Mouse (Mus musculus) left cerebral cortex, postnatal 4 days (tissue): Measurements from ENCODE around the gene Atp2b4. TPM values are rescaled to one million over a fixed set of nuclear protein-coding genes. Genes with fewer than 3 reads are reported as not detected.

Source experiments
- DNase-seq: peaks from one replicate; pipeline ENCODE4 v3.0.0-alpha.2; 2022
- intact Hi-C: fragments of 180-260 bp; cut with DNase I; formaldehyde crosslinking; loops from one replicate; pipeline ENCODE4 v1.15.1; 2025
- total RNA-seq, 2 experiments: library from RNA; stranded (reverse); gene quantifications; 2 replicates each; pipeline ENCODE4 v1.2.3; 2021

The Atp2b4 gene
- total RNA-seq, 2 experiments from 2014 or later: 110 to 134 TPM

DNA sequence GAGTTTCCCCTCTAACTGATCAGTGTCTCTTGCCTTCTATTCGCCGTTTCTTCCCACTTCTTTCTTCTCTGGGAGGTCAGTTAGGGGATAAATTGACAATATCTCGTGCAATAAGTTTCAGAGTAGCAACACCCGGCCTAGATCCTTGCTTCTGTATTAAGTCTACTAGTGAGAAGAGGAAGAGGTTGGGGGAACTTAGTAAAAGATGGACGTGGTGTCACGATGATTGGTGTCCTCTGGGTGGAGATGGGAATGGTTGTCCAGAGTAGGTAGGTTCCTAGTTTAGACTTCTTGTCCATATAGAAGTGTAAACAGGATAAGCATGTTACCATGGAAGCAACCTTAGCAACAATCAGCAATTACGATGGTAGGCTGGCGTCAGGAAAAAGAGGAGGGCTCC, 47.5 kb downstream of the Atp2b4 start:
- intact Hi-C loops: no loop called here
- no peak for DNase-seq

- no peak for DNase-seq
- intact Hi-C loops: no loop called here
Measured at GRCm38 (mm10) chr1:133751621-133752020, 49.2 kb downstream of the Atp2b4 start.

DNA sequence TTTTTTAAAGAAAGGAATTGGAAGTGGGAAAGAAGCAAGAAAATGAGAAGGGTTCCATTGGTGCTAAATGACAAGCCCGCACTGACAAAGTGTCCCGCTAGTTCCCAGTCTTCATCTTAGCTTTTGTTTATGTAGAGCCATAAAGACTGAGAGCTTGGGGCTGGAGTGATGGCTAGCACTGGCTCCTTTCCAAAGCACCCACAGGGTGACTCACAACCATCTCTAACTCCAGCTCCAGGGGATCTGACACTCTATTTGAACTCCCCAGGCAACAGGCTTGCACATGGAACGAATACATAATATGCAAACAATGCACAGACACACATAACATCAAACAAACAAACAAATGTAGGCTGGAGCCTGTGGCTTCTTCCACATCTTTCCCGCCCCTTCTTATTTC, 50.9 kb downstream of the Atp2b4 start:
- intact Hi-C loops: no loop called here
- DNase-seq: no peak

- intact Hi-C loops: loop anchor here (2.0 kb wide), 1 partner anchor 54 kb away; no protein-coding TSS in a partner anchor
- DNase-seq: no peak
Measured at GRCm38 (mm10) chr1:133745078-133745495, 55.8 kb downstream of the Atp2b4 start.

- intact Hi-C loops: loop anchor here (2.0 kb wide), 1 partner anchor 54 kb away; no protein-coding TSS in a partner anchor
- peak; percentile 76 for DNase-seq
Measured at GRCm38 (mm10) chr1:133744609-133745008, 56.2 kb downstream of the Atp2b4 start.

DNA sequence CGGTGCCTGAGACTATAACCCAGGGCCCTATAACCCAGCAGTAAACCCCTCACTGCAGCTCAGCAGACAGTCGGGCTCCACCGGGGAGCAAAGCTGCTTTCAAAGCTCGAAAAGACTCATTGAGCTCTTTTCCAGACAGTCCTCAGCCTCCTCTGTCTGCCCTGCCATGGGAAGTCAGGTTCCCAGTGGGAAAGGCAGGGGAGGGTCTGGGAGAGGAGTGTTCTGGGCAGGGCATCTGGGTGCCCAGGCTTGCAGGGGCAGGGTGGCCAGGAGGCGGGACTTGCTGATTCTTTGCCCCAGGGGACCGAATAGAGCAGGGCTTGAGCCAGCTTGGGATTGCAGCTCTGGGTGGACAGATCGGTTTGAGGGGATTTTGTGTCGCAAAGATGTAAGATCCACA, 58.3 kb downstream of the Atp2b4 start:
- intact Hi-C loops: no loop called here
- DNase-seq: no peak

- DNase-seq: peak; percentile 34
- intact Hi-C loops: no loop called here
Measured at GRCm38 (mm10) chr1:133741881-133742434, 58.9 kb downstream of the Atp2b4 start.

DNA sequence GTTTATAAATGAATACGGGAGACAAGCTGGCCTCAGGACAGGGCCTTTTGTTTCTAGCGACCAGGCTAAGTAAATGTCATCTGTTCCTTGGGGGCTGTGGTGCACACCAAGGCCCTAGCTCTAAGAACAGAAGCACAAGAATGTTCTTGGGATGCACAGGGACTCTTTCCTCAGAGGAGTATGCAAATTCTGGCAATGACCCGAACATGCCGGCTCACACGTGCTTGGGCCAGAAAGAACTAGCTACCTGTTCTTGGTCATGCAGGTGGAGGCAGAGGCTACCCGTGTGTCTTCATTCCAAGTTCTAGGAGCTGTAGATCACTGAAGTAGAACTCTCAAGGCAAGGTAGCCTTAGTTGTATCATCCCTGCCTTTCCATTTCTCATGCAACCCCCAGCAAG, 59.7 kb downstream of the Atp2b4 start:
- intact Hi-C loops: no loop called here
- no peak for DNase-seq

DNA sequence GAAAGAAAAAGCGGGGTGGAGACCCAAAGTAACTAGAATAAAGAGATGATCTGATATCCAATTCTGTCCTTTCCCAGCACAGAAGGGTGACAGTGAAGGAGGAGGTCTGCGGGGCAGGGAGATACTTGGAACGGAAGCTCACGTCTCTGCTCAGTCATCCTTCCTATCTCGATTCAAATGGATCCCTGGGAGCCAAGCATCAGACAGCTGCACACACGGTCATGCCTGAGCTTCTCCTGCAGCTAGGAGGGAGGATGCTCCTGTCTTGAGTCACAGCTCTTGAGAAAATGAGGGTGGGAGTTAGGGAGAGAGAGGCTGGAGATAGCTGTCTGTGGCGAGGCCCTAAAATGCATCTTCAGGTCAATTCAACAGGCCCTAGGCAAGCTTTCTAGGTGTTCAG, 64.2 kb downstream of the Atp2b4 start:
- intact Hi-C loops: loop anchor here (1.0 to 2.0 kb wide), 2 partner anchors 160 to 312 kb away; no protein-coding TSS in a partner anchor
- DNase-seq: no peak

GRCm38 (mm10) chr1:133735995-133736652, 64.7 kb downstream of the Atp2b4 start:
- peak; percentile 75 for DNase-seq
- intact Hi-C loops: loop anchor here (1.0 to 2.0 kb wide), 2 partner anchors 161 to 312 kb away; no protein-coding TSS in a partner anchor

DNA sequence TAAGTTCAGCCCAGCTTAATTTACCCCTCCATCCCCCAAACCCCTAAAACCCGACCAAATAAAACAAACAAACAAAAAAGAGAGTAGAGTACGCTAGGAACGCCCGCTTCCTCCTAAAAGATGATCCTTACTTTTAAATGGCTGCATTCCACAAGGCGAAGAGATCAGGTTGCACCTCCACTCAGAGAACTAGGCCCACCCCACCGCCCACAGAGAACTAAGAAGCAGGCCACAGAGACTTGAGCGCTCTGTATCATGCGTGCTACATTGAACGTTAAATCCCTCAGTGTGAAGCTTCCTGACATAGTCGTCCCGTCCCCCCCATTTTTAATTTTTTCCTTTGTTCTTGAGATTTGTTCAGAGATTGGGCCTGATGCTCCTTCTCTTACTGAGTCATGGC, 68.0 kb downstream of the Atp2b4 start:
- intact Hi-C loops: no loop called here

DNA sequence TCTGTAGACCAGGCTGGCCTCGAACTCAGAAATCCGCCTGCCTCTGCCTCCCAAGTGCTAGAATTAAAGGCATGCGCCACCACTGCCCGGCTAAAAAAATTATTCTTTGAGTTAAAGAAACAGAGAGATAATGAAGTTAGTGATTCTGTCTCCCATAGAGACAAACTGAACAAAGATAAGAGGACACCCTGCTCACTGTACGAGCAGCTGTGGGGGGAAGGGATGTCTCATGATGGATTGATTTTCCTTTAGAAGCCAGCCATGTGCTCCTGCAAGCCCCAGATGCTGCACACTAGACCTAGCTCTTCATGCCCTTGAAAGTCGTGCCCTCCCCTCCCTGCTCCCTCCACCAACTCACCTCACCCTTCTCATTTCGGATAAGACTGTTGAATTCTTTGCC, 72.5 kb downstream of the Atp2b4 start:
- DNase-seq: no peak
- intact Hi-C loops: no loop called here

More for the DNA sequence above, 68.0 kb downstream of the Atp2b4 start:
- DNase-seq: no peak

- intact Hi-C loops: no loop called here
- DNase-seq: no peak
Measured at GRCm38 (mm10) chr1:133720342-133720741, 80.5 kb downstream of the Atp2b4 start.

DNA sequence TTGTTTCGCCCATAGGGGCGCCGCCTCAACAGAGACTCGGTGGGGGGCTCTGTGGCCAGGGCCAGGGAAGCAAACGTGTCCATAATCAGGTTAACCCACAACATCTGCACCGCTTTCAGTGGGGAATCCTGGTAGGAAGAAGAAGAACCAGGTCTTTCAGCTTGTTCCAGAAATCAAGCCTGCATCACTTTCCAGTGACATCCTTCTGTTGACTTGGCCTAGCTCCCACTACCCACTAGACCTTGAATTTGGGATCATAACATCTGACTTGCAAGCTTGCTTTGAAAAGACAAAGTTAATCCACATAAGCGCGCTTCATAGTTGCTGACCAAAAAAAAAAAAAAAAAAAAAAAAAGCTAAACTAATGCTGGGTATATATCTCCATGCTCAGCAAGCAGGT, 82.1 kb downstream of the Atp2b4 start:
- intact Hi-C loops: no loop called here
- DNase-seq: no peak

- peak; percentile 72 for DNase-seq
- intact Hi-C loops: no loop called here
Measured at GRCm38 (mm10) chr1:133718296-133718695, 82.5 kb downstream of the Atp2b4 start.

- intact Hi-C loops: no loop called here
- DNase-seq: peak; percentile 25
Measured at GRCm38 (mm10) chr1:133716464-133716863, 84.4 kb downstream of the Atp2b4 start.

- peak; percentile 43 for DNase-seq
- intact Hi-C loops: no loop called here
Measured at GRCm38 (mm10) chr1:133715191-133715590, 85.7 kb downstream of the Atp2b4 start.

- intact Hi-C loops: no loop called here
- DNase-seq: peak; percentile 46
Measured at GRCm38 (mm10) chr1:133713009-133713370, 87.9 kb downstream of the Atp2b4 start.

GRCm38 (mm10) chr1:133712288-133713008, 88.4 kb downstream of the Atp2b4 start:
- intact Hi-C loops: no loop called here
- no peak for DNase-seq

- no peak for DNase-seq
- intact Hi-C loops: no loop called here
Measured at GRCm38 (mm10) chr1:133711376-133711775, 89.5 kb downstream of the Atp2b4 start.

GRCm38 (mm10) chr1:133710895-133711294, 89.9 kb downstream of the Atp2b4 start:
- intact Hi-C loops: no loop called here
- DNase-seq: no peak

GRCm38 (mm10) chr1:133709292-133709691, 91.5 kb downstream of the Atp2b4 start:
- intact Hi-C loops: no loop called here

More at GRCm38 (mm10) chr1:133709292-133709691, 91.5 kb downstream of the Atp2b4 start:
- peak; percentile 41 for DNase-seq
